Mouse (Mus musculus) bone marrow macrophage, adult 2 months (primary cell): ENCODE results near the gene Btg2. TPM values are rescaled to one million over a fixed set of nuclear protein-coding genes. Genes with fewer than 3 reads are reported as not detected.

Experiments used
- H3K27ac ChIP-seq: 2 replicates; pipeline ENCODE4 v1.5.1; 2012; ENCODE audit warnings: low read depth, low read length; ENCODE audit not compliant: insufficient read depth
- H3K4me1 ChIP-seq: 2 replicates; pipeline ENCODE4 v1.6.1; 2012; ENCODE audit warnings: low read length; ENCODE audit not compliant: control insufficient read depth, insufficient read depth
- H3K4me3 ChIP-seq: 2 replicates; pipeline ENCODE4 v1.5.1; 2012; ENCODE audit warnings: mild to moderate bottlenecking, low read length, moderate library complexity; ENCODE audit not compliant: insufficient read depth
- CTCF ChIP-seq: IDR thresholded peaks from 2 replicates; pipeline ENCODE4 v1.5.1; 2012; ENCODE audit warnings: low read depth, mild to moderate bottlenecking, low read length, moderate library complexity
- POLR2A ChIP-seq: IDR thresholded peaks from 2 replicates; pipeline ENCODE4 v1.6.1; 2012; ENCODE audit warnings: mild to moderate bottlenecking, low read depth, low read length, borderline replicate concordance
- polyA plus RNA-seq: library from polyadenylated mRNA; stranded (reverse); fragments of >200 nt; gene quantifications from 2 replicates; pipeline ENCODE4 v1.2.4, GENCODE M21; 2012; ENCODE audit not compliant: missing spikeins, insufficient read depth, insufficient read length

Btg2 gene
- polyA plus RNA-seq, 1 experiment: 52.4 TPM

- peaks cover 8% of the 10 kb centered on the region for H3K4me1 ChIP-seq
- H3K27ac ChIP-seq: no peak overlapping the region
- no peak overlapping the region for H3K4me3 ChIP-seq
- no peak for TF ChIP-seq CTCF
- TF ChIP-seq POLR2A: no peak
Measured at GRCm38 (mm10) chr1:134110015-134110414, 31.1 kb upstream of the Btg2 start.

GRCm38 (mm10) chr1:134107777-134108176 is 28.9 kb upstream of the Btg2 start:
- no peak overlapping the region for H3K27ac ChIP-seq
- H3K4me1 ChIP-seq: peaks cover 8% of the 10 kb centered on the region
- no peak overlapping the region for H3K4me3 ChIP-seq
- TF ChIP-seq POLR2A: no peak
- TF ChIP-seq CTCF: no peak

- no peak for TF ChIP-seq POLR2A
- TF ChIP-seq CTCF: peak; percentile 92
- Histone ChIP-seq H3K27ac (no peak overlapping the region), H3K4me1 (peaks cover 8% of the 10 kb centered on the region), H3K4me3 (no peak overlapping the region)
Measured at GRCm38 (mm10) chr1:134106719-134107118, 27.8 kb upstream of the Btg2 start.

- Histone ChIP-seq H3K4me1 (peaks cover 11% of the 10 kb centered on the region), H3K4me3 (no peak overlapping the region), H3K27ac (no peak overlapping the region)
- TF ChIP-seq POLR2A (no peak), CTCF (no peak)
Measured at GRCm38 (mm10) chr1:134105764-134106430, 27.0 kb upstream of the Btg2 start.

DNA sequence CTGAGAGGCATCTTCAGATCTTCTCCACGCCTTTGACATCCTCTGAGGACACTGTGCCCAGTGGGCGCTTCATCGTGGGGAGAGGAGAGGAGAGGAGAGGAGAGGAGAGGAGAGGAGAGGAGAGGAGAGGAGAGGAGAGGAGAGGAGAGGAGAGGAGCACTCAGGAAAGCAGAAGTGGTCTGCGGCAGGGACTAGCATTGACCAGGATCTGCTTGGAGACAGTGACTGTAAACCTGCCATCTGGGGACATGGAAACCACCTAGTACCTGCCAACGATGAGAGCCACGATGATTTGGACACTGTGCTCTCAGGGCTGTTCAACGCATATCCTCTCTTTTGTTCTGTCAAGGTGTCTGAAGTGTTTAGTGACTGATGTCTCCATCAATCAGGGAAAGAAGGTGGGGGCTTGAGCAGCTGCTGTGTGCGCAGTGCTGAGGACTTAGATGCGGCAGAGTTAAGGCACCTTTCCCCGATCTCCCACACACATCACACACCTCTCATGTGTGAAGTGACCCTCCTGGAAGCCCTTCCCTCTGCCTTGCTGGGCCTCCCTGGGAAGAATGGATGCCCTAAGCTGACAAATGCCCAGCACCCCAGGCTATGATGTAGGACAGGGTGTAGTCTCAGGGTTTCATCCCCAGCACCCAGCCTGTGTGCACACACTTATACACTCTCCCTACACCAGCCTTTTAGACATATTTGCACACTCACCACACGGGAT is 26.3 kb upstream of the Btg2 start:
- TF ChIP-seq POLR2A (no peak), CTCF (no peak)
- no peak overlapping the region for H3K4me3 ChIP-seq
- no peak overlapping the region for H3K27ac ChIP-seq

GRCm38 (mm10) chr1:134103861-134104260 is 24.9 kb upstream of the Btg2 start:
- Histone ChIP-seq H3K27ac (no peak overlapping the region), H3K4me3 (no peak overlapping the region), H3K4me1 (peaks cover 7% of the 10 kb centered on the region; the same call in 1 of the 2 replicates)
- TF ChIP-seq CTCF (no peak), POLR2A (no peak)

More for the DNA sequence above, 26.3 kb upstream of the Btg2 start:
- H3K4me1 ChIP-seq: peaks cover 5% of the 10 kb centered on the region

DNA sequence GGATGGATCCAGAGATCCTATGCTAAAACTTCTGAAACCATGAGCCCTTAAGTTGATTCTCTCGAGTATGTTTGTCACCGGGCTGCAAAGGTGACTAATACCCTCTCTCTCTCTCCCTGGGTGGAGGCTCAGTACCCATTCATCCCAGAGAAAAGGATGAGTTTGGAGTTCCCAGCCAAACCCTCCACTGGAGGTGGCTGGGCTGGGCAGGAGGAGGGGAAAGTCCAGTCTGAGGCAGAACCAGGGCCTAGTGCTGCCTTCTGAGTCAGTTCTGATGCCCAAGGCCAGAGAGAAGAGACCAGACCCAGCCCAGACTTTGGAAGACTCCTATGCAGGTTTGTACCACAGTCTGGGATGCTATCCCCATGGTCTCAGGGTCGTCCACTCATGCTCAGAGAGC is 22.7 kb upstream of the Btg2 start:
- TF ChIP-seq CTCF: no peak
- no peak for TF ChIP-seq POLR2A
- Histone ChIP-seq H3K4me1 (peaks cover 17% of the 10 kb centered on the region), H3K4me3 (no peak overlapping the region), H3K27ac (no peak overlapping the region)

GRCm38 (mm10) chr1:134100928-134101327 is 22.0 kb upstream of the Btg2 start:
- Histone ChIP-seq H3K27ac (no peak overlapping the region), H3K4me1 (peaks cover 24% of the 10 kb centered on the region), H3K4me3 (no peak overlapping the region)
- TF ChIP-seq CTCF: no peak
- TF ChIP-seq POLR2A: no peak

- Histone ChIP-seq H3K4me1 (peaks cover 29% of the 10 kb centered on the region), H3K27ac (no peak overlapping the region), H3K4me3 (no peak overlapping the region)
- TF ChIP-seq POLR2A (no peak), CTCF (no peak)
Measured at GRCm38 (mm10) chr1:134100401-134100800, 21.5 kb upstream of the Btg2 start.

- TF ChIP-seq CTCF: no peak
- no peak for TF ChIP-seq POLR2A
- H3K27ac ChIP-seq: peak overlapping the region; percentile 72
- peak overlapping the region; percentile 58 for H3K4me3 ChIP-seq
- H3K4me1 ChIP-seq: peaks cover 35% of the 10 kb centered on the region
Measured at GRCm38 (mm10) chr1:134099516-134100235, 20.8 kb upstream of the Btg2 start.
